Mouse (Mus musculus) G1E (cell line): ENCODE results near the gene Zfp839. TPM values are rescaled to one million over a fixed set of nuclear protein-coding genes. Genes with fewer than 3 reads are reported as not detected.
A peak's percentile ranks its signal among the peaks of the same experiment; 100 is the strongest.

ENCODE experiments used
- ATAC-seq: 2 replicates; pipeline ENCODE4 v1.8.0; 2016; ENCODE audit warnings: mild to moderate bottlenecking; ENCODE audit not compliant: insufficient number of reproducible peaks, poor library complexity, low FRiP score, severe bottlenecking; ENCODE audit errors: extremely low read depth
- DNase-seq: peaks from one replicate; pipeline ENCODE4 v3.0.0; 2012; ENCODE audit warnings: low spot score
- H3K27me3 ChIP-seq: 2 replicates; pipeline ENCODE4 v1.6.1; 2012; ENCODE audit warnings: mild to moderate bottlenecking, low read length, inconsistent platforms; ENCODE audit not compliant: insufficient read depth
- H3K36me3 ChIP-seq: replicated peaks from 2 replicates; pipeline ENCODE3; 2012; ENCODE audit warnings: mild to moderate bottlenecking, inconsistent platforms
- H3K4me1 ChIP-seq: 2 replicates; pipeline ENCODE4 v1.6.1; 2012; ENCODE audit warnings: low read depth, low read length, inconsistent platforms, mixed read lengths; ENCODE audit not compliant: insufficient read depth
- H3K4me3 ChIP-seq: 2 replicates; pipeline ENCODE4 v1.5.1; 2012; ENCODE audit warnings: low read depth, mild to moderate bottlenecking, inconsistent platforms, low read length, moderate library complexity, mixed read lengths
- H3K9me3 ChIP-seq: replicated peaks from 2 replicates; pipeline ENCODE4 v1.6.1; 2012; ENCODE audit warnings: inconsistent platforms
- CTCF ChIP-seq: IDR thresholded peaks from 2 replicates; pipeline ENCODE4 v1.5.1; 2012; ENCODE audit warnings: low read depth, low read length, inconsistent platforms, mixed read lengths
- GATA1 ChIP-seq: IDR thresholded peaks from 2 replicates; pipeline ENCODE4 v1.6.1; 2012; ENCODE audit warnings: borderline replicate concordance, low read length, inconsistent platforms, mixed read lengths
- GATA2 ChIP-seq: IDR thresholded peaks from 2 replicates; pipeline ENCODE4 v1.6.1; 2012; ENCODE audit warnings: low read depth, low read length, inconsistent platforms, borderline replicate concordance
- POLR2AphosphoS5 ChIP-seq: IDR thresholded peaks from 2 replicates; pipeline ENCODE4 v1.6.1; 2012; ENCODE audit warnings: low read depth, low read length, inconsistent platforms; ENCODE audit not compliant: insufficient replicate concordance
- TAL1 ChIP-seq: conservative IDR thresholded peaks from 2 replicates; pipeline ENCODE4 v1.6.1; 2012; ENCODE audit warnings: low read depth, low read length, inconsistent platforms, mixed read lengths
- polyA plus RNA-seq: library from polyadenylated mRNA; stranded (reverse); fragments of >175 nt; gene quantifications from 2 replicates; pipeline ENCODE4 v1.2.3, GENCODE M21; 2012
- total RNA-seq, 2 experiments: library from RNA; stranded (forward) in 1 of 2; stranded (reverse) in 1 of 2; fragments of 200-1000 nt in 1 of 2; fragments of >200 nt in 1 of 2; fragmentation: Nextera tagmentation in 1 of 2; gene quantifications; 2 replicates each; pipeline ENCODE4 v1.2.3; 2014 to 2017

Gene Zfp839
- total RNA-seq (2014; fragmentation: Nextera tagmentation) (4.7 and 8.1 TPM in 2 replicates), total RNA-seq (2017) (7.9 and 16.0 TPM in 2 replicates), polyA plus RNA-seq (7.0 and 8.0 TPM in 2 replicates)

DNA sequence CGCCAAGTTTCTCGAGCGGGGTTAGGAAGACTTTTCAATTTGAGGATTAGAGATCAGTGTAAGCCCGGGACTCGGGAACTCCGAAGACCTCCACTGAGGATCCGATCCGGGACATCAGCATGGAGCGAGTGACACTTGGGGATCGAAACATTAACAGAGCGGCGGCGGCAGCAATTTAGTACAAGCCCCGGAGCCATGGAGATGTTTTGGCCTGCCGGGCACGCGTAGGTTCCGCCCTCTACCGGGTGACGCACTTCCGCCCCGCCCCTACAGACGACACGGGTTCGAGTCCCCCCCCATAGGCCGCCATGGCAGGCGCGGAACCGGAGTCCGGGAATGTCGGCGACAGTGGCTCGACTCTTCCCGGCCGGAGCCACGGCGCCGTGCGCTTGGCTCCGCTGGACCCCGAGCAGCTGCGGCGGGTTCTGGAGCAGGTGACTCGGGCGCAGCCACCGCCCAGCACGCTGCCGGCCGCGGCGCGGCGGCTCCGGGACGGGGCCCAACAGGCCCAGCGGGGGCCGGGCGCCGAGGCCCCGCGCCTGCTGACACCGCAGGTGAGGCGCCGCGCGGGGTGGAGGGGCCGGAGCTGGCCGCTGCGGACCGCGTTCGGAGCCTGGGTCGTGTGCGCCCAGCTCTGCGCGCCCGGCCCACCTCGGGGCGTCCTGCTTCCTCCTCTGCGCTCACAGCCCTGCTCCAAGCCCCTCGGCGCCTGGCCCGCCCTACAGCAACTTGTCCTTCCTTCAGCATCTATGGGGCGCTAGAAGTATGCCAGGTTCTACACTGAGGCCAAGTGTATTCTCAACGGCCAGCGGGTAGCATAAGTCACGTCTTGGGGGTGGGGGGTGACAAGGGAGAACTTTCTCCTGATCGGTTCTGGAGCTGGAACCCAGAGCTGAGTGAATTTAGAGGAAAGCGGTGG, at the start of gene Zfp839:
Gene Zfp839, plus strand, starts transcription at position 244 of the 919 bp plus-strand sequence.
- ATAC-seq = peak; percentile 26; the same call in 1 of the 2 replicates
- Histone ChIP-seq H3K9me3 (no peaks in the 10 kb centered on the region), H3K4me1 (peaks cover 65% of the 10 kb centered on the region), H3K4me3 (peak within 1 kb of the TSS; percentile 77), H3K36me3 (peaks cover 10% of the 10 kb centered on the region), H3K27me3 (peaks cover 21% of the 10 kb centered on the region)
- TF ChIP-seq GATA1 = no peak
- peak; percentile 81 for DNase-seq

DNA sequence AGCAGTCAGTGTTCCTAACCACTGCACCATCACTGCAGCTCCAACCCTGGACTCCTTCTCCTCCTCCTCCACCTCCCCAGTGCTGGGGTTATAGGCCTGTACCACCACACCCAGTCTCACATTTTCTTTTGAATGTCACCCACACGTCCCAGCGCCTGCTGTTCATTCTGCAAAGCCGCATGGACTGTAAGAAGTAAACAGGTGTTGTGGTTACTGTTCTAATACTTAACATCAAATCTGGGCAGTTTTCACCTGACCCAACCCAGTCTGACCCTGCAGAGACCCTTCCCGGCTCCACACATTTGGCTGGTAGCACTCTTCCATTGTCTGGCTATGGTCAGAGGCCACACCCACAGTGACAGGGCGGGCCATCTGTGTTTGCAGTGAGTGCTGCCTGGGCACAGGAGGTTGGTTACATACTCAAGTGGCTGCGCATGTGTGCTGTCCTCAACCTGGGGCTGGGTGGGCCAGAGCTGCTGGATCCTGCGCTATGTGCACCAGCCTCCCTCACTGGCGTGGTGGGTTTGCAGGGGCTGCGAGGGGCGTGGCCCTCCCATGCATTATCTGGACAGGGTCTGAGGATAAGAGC, 48.1 kb upstream of the Zfp839 start:
- DNase-seq (no peak), ATAC-seq (no peak)
- H3K36me3 ChIP-seq = peaks cover 86% of the 10 kb centered on the region
- no peaks in the 10 kb centered on the region for H3K9me3 ChIP-seq
- no peaks in the 10 kb centered on the region for H3K27me3 ChIP-seq
- H3K4me3 ChIP-seq = no peak overlapping the region
- TF ChIP-seq POLR2AphosphoS5 (no peak), GATA2 (no peak), TAL1 (no peak), GATA1 (no peak), CTCF (no peak)
- H3K4me1 ChIP-seq = peaks cover 3% of the 10 kb centered on the region

DNA sequence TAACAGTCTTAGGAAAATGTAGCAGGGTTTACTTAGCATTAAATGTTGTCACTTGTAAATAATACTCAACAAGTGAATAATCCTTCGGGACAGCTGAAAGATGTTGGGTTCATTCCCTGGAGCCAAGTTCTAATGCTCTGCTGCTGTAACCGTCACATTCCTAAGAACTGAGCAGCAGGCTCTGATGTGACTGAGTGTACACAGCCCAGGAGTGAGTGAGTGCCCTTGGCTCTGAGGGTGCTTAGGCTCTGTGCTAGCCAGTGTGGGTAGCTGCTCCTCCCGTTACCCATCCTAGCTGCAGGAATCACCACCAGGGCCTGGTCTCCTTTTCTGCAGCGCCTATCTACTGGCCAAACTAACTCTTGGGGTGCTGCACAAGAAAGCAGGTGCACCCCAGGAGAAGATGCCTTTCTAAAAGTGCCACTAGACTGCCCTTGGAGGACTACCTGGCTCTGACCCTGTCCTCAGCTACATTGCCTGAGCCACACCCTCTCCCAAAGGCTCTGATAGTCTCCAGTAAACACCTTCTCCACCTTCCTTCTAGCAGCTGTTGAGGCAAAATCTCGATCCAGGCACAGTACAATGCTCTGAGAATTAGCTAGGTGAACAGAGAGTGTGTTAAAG, 47.3 kb upstream of the Zfp839 start:
- TF ChIP-seq GATA2 (no peak), POLR2AphosphoS5 (no peak), TAL1 (no peak), GATA1 (no peak), CTCF (no peak)
- H3K9me3 ChIP-seq = no peaks in the 10 kb centered on the region
- H3K36me3 ChIP-seq = peaks cover 85% of the 10 kb centered on the region
- ATAC-seq (no peak), DNase-seq (no peak)
- H3K27me3 ChIP-seq = no peaks in the 10 kb centered on the region
- H3K4me3 ChIP-seq = no peak overlapping the region
- peaks cover 3% of the 10 kb centered on the region for H3K4me1 ChIP-seq

DNA sequence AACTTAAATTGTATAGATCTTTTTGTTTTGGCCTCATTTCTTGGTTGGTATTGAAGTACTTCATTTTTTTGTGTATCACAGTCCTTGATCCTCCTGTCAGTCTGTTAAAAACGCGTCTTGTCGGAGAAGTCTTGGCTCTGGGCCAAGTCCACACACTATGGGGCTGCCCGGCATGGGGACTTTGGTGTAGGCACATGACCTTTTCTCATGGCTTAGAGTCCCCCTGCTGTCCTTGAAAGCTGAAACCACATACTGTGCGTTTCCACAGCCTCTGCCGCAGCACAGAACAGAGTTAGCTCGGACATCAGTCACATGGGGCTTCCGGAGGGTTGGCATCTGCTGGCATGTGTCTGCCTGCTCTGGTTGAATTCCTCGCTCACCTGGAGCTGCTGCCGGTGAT, 45.8 kb upstream of the Zfp839 start:
- Histone ChIP-seq H3K36me3 (peaks cover 84% of the 10 kb centered on the region), H3K4me3 (no peak overlapping the region), H3K27me3 (no peaks in the 10 kb centered on the region), H3K4me1 (peaks cover 3% of the 10 kb centered on the region), H3K9me3 (no peaks in the 10 kb centered on the region)
- DNase-seq = no peak
- ATAC-seq = no peak
- TF ChIP-seq POLR2AphosphoS5 = no peak
- TF ChIP-seq GATA2 = no peak
- no peak for TF ChIP-seq TAL1
- TF ChIP-seq CTCF = no peak
- TF ChIP-seq GATA1 = no peak

DNA sequence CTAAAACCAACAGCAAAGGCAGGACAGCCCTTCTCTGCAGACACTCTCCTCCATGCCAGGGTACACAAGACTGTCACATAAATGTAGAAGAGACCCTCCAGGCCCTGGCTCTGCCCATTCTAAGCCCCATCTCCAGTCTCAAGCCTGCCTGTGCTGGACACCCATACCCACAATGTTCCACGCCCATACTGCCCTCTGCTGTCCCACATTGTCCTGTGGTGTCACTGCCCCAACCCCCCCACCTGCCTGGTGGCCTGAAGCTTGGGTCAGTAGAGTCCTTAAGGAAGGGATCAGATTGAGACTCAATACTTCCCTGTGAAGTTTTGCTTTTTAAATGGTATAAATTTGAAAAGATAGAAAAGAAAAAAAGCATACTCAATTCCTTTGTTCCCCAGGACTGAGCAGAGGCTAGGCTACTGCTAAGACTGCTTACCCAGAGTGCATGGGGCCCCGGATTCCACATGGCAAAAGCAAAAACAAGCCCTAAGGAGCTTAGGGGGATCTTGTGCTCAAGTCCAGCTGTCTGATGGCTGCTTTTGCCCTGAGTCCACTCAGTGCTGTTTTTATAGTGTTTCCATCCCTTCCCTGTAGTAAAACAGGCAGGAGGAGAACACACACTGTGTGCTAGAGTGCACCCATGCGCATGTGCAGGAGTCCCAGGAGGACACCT, 43.6 kb upstream of the Zfp839 start:
- no peak for ATAC-seq
- no peak for DNase-seq
- Histone ChIP-seq H3K9me3 (no peaks in the 10 kb centered on the region), H3K4me1 (peaks cover 3% of the 10 kb centered on the region), H3K36me3 (peaks cover 66% of the 10 kb centered on the region), H3K27me3 (no peaks in the 10 kb centered on the region), H3K4me3 (no peak overlapping the region)
- no peak for TF ChIP-seq POLR2AphosphoS5
- TF ChIP-seq GATA2 = no peak
- TF ChIP-seq GATA1 = no peak
- no peak for TF ChIP-seq CTCF
- TF ChIP-seq TAL1 = no peak

DNA sequence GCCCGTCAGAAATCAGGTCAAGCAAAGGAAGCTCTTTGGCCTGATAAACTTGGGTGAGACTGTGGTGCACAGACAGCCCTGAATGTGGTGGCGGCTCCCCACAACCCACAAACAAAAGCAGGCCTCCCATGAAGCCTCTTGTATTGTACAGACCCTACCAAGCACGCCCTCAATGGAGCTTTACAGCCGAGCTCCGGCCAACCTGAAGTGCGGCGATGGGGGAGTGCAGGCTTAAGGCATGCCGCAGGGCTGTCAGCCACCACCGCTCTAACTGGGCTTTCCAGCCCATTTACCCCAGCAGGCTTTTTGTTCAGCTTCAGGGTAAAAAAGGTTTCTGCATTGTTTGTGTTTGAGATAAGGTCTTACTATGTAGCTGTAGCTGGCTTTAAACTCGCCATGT, 41.6 kb upstream of the Zfp839 start:
- Histone ChIP-seq H3K4me1 (no peaks in the 10 kb centered on the region), H3K9me3 (no peaks in the 10 kb centered on the region), H3K27me3 (no peaks in the 10 kb centered on the region), H3K4me3 (no peak overlapping the region), H3K36me3 (peaks cover 46% of the 10 kb centered on the region)
- DNase-seq (no peak), ATAC-seq (no peak)
- TF ChIP-seq GATA2 = no peak
